Mouse (Mus musculus) thymus, adult 2 months (tissue): ENCODE results near the gene Prok1. TPM values are rescaled to one million over a fixed set of nuclear protein-coding genes. Genes with fewer than 3 reads are reported as not detected.

Experiments
- DNase-seq: peaks from one replicate; pipeline ENCODE4 v3.0.0; 2021
- H3K27ac ChIP-seq: fragments of 200-500 bp; 2 replicates; pipeline ENCODE4 v1.5.1; 2012; ENCODE audit warnings: low read length, control low read depth; ENCODE audit not compliant: control insufficient read depth, insufficient read depth
- H3K27me3 ChIP-seq: fragments of 200-500 bp; 2 replicates; pipeline ENCODE4 v1.6.1; 2012; ENCODE audit warnings: mild to moderate bottlenecking, low read length, moderate library complexity, mixed read lengths; ENCODE audit not compliant: control insufficient read depth, insufficient read depth
- H3K36me3 ChIP-seq: fragments of 200-500 bp; 2 replicates; pipeline ENCODE4 v1.6.1; 2012; ENCODE audit warnings: mild to moderate bottlenecking, low read length, moderate library complexity; ENCODE audit not compliant: control insufficient read depth, insufficient read depth
- H3K4me1 ChIP-seq: fragments of 200-500 bp; replicated peaks from 2 replicates; pipeline ENCODE4 v1.6.1; 2012; ENCODE audit warnings: low read length; ENCODE audit not compliant: control insufficient read depth, insufficient read depth
- H3K4me3 ChIP-seq: fragments of 200-500 bp; 2 replicates; pipeline ENCODE4 v1.5.1; 2012; ENCODE audit warnings: mild to moderate bottlenecking, low read length, control low read depth, moderate library complexity; ENCODE audit not compliant: control insufficient read depth, insufficient read depth
- CTCF ChIP-seq: fragments of 200-500 bp; IDR thresholded peaks from 2 replicates; pipeline ENCODE4 v1.5.1; 2012; ENCODE audit warnings: mild to moderate bottlenecking, control low read depth, low read length, moderate library complexity, borderline replicate concordance; ENCODE audit not compliant: control insufficient read depth, poor library complexity, insufficient read depth; ENCODE audit errors: extremely low read depth
- POLR2A ChIP-seq: fragments of 200-500 bp; IDR thresholded peaks from 2 replicates; pipeline ENCODE4 v1.6.1; 2012; ENCODE audit warnings: mild to moderate bottlenecking, low read length, control low read depth, moderate library complexity; ENCODE audit not compliant: control insufficient read depth, poor library complexity, insufficient read depth; ENCODE audit errors: extremely low read depth
- WGBS: fragments of 180-500 bp; shearing (Covaris S2); methylation state at CpG from one replicate; pipeline ENCODE4 v1.1.7; 2018; 5-methylcytosine and 5-hydroxymethylcytosine counted together
- polyA plus RNA-seq: library from polyadenylated mRNA; depleted of rRNA; stranded (reverse); fragments of >200 nt; gene quantifications from 2 replicates; pipeline ENCODE4 v1.2.3, GENCODE M21; 2012; rRNA removed

Gene Prok1
- 0.10 and 0.70 TPM in 2 replicates for polyA plus RNA-seq

DNA sequence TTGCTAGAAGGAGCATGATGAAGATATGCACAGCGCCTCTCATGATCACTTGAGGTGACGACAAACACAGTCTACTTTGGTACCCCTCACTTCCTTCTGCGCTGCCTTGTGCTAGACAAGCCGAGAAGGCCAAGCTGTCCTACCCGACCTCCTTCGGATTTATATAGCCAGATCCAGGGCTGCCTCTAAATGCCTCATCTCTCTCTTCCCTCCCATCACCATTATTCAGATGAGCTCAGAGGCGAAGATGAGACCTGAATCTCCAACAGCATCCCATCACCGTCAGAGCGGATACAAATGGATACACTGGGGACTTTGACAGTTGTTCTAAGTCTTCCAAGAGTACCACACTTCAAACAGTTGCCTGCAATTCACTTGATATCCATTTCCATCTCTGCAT lies at the start of gene Prok1:
Gene Prok1, minus strand, starts transcription at position 101 of the 400 bp plus-strand sequence.
- 95% methylated on average over 9 of the region's 9 CpGs for WGBS
- Histone ChIP-seq H3K36me3 (no peaks in the 10 kb centered on the region), H3K4me3 (no peak within 1 kb of the TSS)

DNA sequence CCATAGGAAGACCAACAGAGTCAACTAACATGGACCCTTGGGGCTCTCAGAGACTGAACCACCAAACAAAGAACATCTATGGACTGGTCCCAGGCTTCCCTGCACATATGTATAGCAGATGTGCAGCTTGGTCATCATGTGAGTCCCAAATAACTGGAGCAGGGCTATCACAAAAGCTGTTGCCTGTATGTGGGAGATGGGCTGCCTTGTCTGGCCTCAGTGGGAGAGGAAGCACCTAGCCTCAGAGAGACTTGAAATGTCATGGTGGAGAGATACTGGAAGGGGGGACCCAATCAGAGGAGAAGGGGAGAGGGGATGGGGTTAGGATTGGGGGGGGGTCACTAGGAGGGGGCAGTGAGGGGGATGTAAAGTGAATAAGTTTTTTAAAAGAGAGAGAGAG lies 47.8 kb upstream of the Prok1 start:
- TF ChIP-seq CTCF (no peak), POLR2A (no peak)
- DNase-seq, result no peak
- Histone ChIP-seq H3K4me1 (no peaks in the 10 kb centered on the region), H3K4me3 (no peak overlapping the region), H3K27ac (no peak overlapping the region), H3K27me3 (no peaks in the 10 kb centered on the region), H3K36me3 (peaks cover 18% of the 10 kb centered on the region)

More for the DNA sequence above, at the start of gene Prok1:
- Histone ChIP-seq H3K27ac (no peak within 1 kb of the TSS), H3K4me1 (peaks cover 2% of the 10 kb centered on the region; the same call in 1 of the 2 replicates), H3K27me3 (no peaks in the 10 kb centered on the region)
- no peak for DNase-seq
- TF ChIP-seq CTCF, result no peak
- TF ChIP-seq POLR2A, result no peak

- H3K4me1 ChIP-seq, result no peaks in the 10 kb centered on the region
- H3K27ac ChIP-seq, result no peak overlapping the region
- DNase-seq, result no peak
- WGBS, result 93% methylated on average over 2 of the region's 2 CpGs
- H3K36me3 ChIP-seq, result peaks cover 29% of the 10 kb centered on the region
- H3K27me3 ChIP-seq, result no peaks in the 10 kb centered on the region
- no peak overlapping the region for H3K4me3 ChIP-seq
- TF ChIP-seq POLR2A (no peak), CTCF (no peak)
Observed at GRCm38 (mm10) chr3:107286123-107286522, 46.6 kb upstream of the Prok1 start.

DNA sequence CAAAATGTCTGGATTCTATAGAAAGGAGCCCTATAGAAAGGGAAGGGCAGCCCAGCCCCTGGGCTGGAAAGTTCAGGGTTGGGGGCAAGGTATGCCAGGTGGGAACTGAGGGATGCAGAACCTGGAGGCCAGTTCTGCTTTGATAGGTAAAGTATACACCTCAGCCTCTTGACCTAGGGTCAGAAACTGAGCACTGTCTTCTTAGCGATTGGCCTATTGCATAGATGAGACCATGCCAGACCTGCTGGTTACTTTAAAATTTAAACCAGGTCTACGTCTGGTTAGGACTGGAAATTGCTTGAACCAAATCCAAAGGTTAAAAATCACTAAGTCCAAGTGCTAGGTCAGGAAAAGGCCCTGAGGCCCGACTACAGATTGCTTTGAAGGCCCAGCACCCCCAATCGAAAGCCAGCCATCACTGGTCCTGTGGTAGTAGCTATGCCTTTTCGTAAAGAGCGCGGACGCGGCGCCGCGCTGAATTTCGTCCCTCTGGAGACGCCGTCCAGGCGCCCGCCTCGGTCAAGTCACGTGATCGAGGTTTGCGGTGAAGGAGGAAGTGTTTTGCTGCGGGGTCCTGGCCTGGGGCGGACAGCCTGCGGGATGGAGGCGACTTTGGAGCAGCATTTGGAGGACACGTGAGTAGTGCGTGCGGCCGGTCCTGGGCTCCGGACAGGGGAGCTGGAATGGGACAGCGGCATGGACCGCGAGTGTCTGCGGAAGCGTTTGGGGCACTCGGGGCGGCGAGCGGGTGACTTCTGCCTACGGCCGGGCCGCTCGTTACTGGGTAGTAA lies 39.2 kb upstream of the Prok1 start, which contains the start of gene Lamtor5:
Gene Lamtor5, plus strand, starts transcription at position 380 of the 791 bp plus-strand sequence.
- DNase-seq, result peak; percentile 91
- peak within 1 kb of the TSS; percentile 65 for H3K4me3 ChIP-seq
- 3% methylated on average over 43 of the region's 43 CpGs for WGBS
- 0 out of 2 replicates have a peak, but pooled peaks have one; percentile 20 for TF ChIP-seq POLR2A
- TF ChIP-seq CTCF, result 0 out of 2 replicates have a peak, but pooled peaks have one; percentile 21
- H3K27ac ChIP-seq, result no peak within 1 kb of the TSS
- H3K36me3 ChIP-seq, result peaks cover 21% of the 10 kb centered on the region
- H3K27me3 ChIP-seq, result no peaks in the 10 kb centered on the region
- peaks cover 2% of the 10 kb centered on the region; the same call in 1 of the 2 replicates for H3K4me1 ChIP-seq

GRCm38 (mm10) chr3:107276626-107277025 lies 37.1 kb upstream of the Prok1 start:
- no peak for DNase-seq
- H3K27ac ChIP-seq, result no peak overlapping the region
- no peak overlapping the region for H3K4me3 ChIP-seq
- H3K4me1 ChIP-seq, result peaks cover 2% of the 10 kb centered on the region; the same call in 1 of the 2 replicates
- no peaks in the 10 kb centered on the region for H3K27me3 ChIP-seq
- TF ChIP-seq POLR2A (no peak), CTCF (no peak)
- peaks cover 4% of the 10 kb centered on the region; the same call in 1 of the 2 replicates for H3K36me3 ChIP-seq
- 95% methylated on average over 3 of the region's 3 CpGs for WGBS

GRCm38 (mm10) chr3:107275996-107276395 lies 36.5 kb upstream of the Prok1 start:
- H3K27me3 ChIP-seq, result no peaks in the 10 kb centered on the region
- no peaks in the 10 kb centered on the region for H3K36me3 ChIP-seq
- 81% methylated on average over 4 of the region's 4 CpGs for WGBS
- H3K4me1 ChIP-seq, result peaks cover 2% of the 10 kb centered on the region; the same call in 1 of the 2 replicates
- TF ChIP-seq CTCF, result no peak
- TF ChIP-seq POLR2A, result no peak
- H3K27ac ChIP-seq, result no peak overlapping the region
- no peak for DNase-seq
- H3K4me3 ChIP-seq, result no peak overlapping the region

DNA sequence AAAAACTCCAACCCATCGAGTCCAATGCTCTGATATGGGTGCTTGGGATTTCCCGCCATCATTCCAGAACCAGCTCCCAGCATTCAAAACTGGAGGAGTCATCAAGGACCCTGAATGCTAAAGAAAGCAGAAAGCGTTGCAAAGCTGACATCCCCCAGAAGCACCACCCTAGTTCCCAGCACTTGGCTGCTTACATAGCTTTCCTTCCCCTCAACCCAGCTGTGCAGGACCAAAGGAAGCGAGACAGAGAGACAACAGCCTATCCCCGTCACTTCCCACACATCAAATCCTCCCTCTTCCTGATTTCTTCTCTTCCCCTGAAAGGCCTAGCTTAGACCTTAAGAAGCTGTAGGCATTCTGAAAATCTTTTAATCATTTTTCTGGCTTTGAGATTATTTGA lies 35.8 kb upstream of the Prok1 start:
- Histone ChIP-seq H3K36me3 (no peaks in the 10 kb centered on the region), H3K4me3 (no peak overlapping the region), H3K27ac (no peak overlapping the region), H3K4me1 (peaks cover 2% of the 10 kb centered on the region; the same call in 1 of the 2 replicates), H3K27me3 (no peaks in the 10 kb centered on the region)
- WGBS, result 84% methylated on average over 5 of the region's 5 CpGs
- no peak for DNase-seq
- TF ChIP-seq CTCF (no peak), POLR2A (no peak)
